Mouse (Mus musculus) G1E-ER4 (cell line): Measurements from ENCODE around the gene Dlg2. TPM values are rescaled to one million over a fixed set of nuclear protein-coding genes. Genes with fewer than 3 reads are reported as not detected.

ENCODE experiments used
- GATA1 ChIP-seq: IDR thresholded peaks from one replicate; pipeline ENCODE4 v1.8.0; 2012; ENCODE audit warnings: low read length, inconsistent platforms
- polyA plus RNA-seq: library from polyadenylated mRNA; stranded (reverse); fragments of >175 nt; gene quantifications from 2 replicates; pipeline ENCODE4 v1.2.3, GENCODE M21; 2012

Dlg2 gene
- polyA plus RNA-seq, 1 experiment, result not detected

- no peak for TF ChIP-seq GATA1
Observed at GRCm38 (mm10) chr7:92308168-92308567, 1831.7 kb downstream of the Dlg2 start.

GRCm38 (mm10) chr7:92316389-92316788, 1839.9 kb downstream of the Dlg2 start:
- no peak for TF ChIP-seq GATA1

DNA sequence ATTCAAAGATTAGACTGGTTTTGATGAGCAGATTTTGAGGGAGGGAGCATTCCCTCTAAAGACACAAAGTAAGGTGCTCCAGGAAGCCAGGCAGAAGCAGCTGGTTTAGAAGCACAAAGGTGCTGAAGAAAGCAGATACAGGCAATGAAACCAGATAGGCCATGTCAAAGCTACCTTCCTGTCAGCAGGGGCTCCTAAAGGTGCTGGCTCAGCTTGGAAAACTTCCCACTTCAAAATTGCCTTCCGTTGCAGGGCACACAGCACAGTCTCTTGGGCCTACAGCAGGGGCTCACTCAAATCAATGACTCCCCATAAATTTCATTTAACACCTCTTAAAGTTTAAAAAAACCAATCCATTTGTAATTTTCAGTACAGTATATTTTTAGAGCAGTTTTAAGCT, 1843.0 kb downstream of the Dlg2 start:
- TF ChIP-seq GATA1, result no peak

DNA sequence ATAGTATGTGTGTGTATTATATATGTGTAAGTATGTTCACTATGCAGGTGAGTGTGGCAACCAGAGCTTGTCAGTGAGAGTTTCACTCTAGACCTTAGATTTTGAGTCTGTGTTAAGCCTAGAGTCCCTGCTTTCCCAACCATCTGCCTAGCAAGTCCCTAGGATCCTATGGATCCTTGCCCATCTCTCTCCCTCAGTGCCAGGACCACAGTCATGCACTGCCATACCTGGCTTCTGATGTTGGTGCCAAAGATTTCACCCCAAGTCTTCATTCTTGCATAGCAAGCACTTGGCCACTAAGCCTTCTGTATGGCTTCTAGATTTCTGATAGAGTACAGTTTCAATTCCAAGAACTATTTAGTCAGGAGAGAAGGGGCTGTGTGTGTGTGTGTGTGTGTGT, 1843.7 kb downstream of the Dlg2 start:
- no peak for TF ChIP-seq GATA1

DNA sequence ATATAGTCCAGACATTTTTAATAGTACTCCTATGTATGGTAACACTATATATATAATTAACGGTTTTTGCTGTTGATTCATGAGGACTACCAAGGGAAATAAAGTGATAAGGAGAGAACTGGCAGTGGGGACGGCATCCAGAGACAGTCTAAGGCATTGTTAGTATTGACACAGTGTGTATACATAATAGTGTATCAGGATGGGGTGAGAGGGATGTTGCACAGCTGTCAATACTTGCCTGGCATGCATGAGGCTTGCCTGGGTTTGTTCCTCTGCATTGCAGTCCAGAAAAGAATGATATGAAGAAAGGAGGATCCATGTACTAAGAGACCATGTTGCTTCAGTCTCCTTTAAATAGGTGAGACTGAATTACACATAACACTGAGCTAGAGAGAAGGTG, 1845.3 kb downstream of the Dlg2 start:
- no peak for TF ChIP-seq GATA1

DNA sequence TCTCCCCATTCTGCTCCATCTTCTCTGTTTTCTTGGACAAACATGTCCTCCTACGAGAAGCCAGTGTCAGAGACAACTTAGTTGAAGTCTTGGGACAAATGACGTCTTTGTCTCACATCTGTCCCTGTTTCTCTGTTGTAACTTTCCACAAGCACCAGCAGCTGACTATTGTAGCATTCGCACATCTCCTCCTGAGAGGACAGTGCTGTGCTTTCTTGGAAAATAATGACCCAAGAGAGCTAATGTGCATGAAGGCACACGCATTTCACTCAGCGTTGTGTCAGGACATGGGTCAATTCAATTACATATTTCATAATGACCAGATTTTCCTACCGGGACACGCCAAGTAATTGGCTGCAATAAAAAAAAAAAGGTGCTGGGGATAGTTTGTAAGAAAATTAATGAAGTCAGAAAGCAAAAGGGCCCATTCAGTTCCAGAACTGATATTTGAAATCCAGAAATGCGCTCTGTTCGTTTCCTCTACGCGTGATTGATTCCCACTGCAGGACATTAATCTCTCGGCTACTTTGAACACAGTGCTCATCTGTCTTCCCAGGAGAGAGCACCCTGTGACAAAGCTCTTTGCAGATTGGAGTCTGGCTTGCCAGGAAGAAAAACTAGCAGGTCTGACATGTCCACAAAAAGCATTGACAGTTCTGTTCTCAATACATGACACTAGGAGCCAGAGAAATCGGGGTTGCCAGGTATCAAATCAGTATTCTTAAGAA, 1846.0 kb downstream of the Dlg2 start:
- no peak for TF ChIP-seq GATA1

DNA sequence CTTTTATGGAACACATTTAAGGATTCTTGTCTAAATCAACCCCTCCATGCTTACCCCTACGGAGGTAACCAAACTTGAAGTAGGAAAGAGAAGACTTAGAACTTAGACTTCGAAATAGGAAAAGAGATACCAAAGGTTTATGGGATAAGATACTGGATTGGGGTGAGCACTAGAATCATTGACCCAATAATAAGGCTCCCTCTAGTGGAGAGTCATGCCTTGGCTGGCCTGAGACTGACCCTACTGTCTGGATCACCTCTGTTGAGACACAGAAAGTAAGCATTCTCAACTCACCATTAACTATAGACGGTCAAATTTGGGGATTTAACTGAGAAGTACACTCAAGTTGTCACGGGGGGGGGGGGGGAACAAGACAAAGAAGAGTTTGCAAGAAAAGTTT, 1847.2 kb downstream of the Dlg2 start:
- no peak for TF ChIP-seq GATA1

- no peak for TF ChIP-seq GATA1
Observed at GRCm38 (mm10) chr7:92327343-92327896, 1850.9 kb downstream of the Dlg2 start.

- TF ChIP-seq GATA1, result no peak
Observed at GRCm38 (mm10) chr7:92333220-92333898, 1856.9 kb downstream of the Dlg2 start.

- no peak for TF ChIP-seq GATA1
Observed at GRCm38 (mm10) chr7:92356542-92356941, 1880.1 kb downstream of the Dlg2 start.

DNA sequence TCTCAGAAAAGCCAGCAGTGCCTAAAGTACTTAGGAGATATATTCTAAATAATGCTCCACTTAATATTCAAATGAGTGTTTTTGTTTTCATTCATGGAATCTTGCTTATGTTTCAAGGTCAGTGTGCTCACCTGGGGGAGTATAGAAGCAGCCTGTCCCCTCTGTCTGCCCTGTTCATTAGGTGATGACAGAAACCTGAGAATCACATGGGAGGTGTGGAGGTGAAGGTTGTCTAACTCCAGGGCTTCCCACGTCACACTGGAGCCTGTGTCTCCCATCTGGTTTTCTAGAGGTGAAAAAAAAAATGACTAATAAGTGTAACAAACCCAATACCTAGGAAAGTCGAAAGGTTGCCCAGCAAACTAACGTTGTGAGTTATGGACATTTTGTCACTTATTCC, 1886.9 kb downstream of the Dlg2 start:
- no peak for TF ChIP-seq GATA1

- TF ChIP-seq GATA1, result no peak
Observed at GRCm38 (mm10) chr7:92363800-92364199, 1887.3 kb downstream of the Dlg2 start.

DNA sequence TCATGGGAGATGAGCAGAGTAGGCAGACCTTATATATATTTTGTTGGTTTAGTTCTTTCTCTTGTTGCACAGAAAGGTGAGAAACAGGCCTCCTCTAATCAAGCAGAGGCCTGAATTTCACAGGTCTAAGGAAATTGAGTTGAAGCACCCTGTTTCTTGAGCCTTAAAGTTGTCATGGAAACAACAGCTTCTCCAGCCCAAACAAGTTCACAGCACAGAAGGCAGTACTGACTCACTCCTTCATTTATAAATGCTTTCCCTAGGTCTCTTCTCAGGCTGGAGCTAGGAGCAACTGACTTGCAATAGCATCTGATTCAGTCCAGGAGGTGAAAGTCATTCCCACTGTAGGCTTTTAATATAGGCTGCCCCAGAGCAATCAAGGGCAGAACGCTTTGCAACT, 1890.6 kb downstream of the Dlg2 start:
- no peak for TF ChIP-seq GATA1

- no peak for TF ChIP-seq GATA1
Observed at GRCm38 (mm10) chr7:92370521-92370920, 1894.0 kb downstream of the Dlg2 start.

- TF ChIP-seq GATA1, result no peak
Observed at GRCm38 (mm10) chr7:92371638-92372037, 1895.2 kb downstream of the Dlg2 start.

GRCm38 (mm10) chr7:92373863-92374357, 1897.4 kb downstream of the Dlg2 start:
- TF ChIP-seq GATA1, result no peak
